Mouse (Mus musculus): ENCODE data around the gene Map3k14.

Gene Map3k14

GRCm38 (mm10) chr11:103215355-103215754, 51.9 kb downstream of the Map3k14 start:
- DNase-seq (ENCODE audit: low spot score in 2 of 2) = no peak

GRCm38 (mm10) chr11:103213712-103214111, 53.6 kb downstream of the Map3k14 start:
- no peak for DNase-seq (ENCODE audit: low spot score in 2 of 2)

- no peak for DNase-seq (ENCODE audit: low spot score in 2 of 2)
These were observed 57.0 kb downstream of the Map3k14 start for GRCm38 (mm10) chr11:103210291-103210690.

- DNase-seq (ENCODE audit: low spot score in 2 of 2) = no peak
These were observed 58.8 kb downstream of the Map3k14 start, which contains the start of gene 1700023F06Rik for GRCm38 (mm10) chr11:103208458-103208857. TSS of gene 1700023F06Rik (minus strand) at chr11:103208558.

- no peak for DNase-seq (ENCODE audit: low spot score in 2 of 2)
These were observed 61.1 kb downstream of the Map3k14 start for GRCm38 (mm10) chr11:103206203-103206602.

- no peak for DNase-seq (ENCODE audit: low spot score in 2 of 2)
These were observed 64.9 kb downstream of the Map3k14 start for GRCm38 (mm10) chr11:103202376-103202775.

GRCm38 (mm10) chr11:103201664-103202063, 65.6 kb downstream of the Map3k14 start:
- DNase-seq (ENCODE audit: low spot score in 2 of 2) = no peak

- no peak for DNase-seq (ENCODE audit: low spot score in 2 of 2)
These were observed 68.1 kb downstream of the Map3k14 start for GRCm38 (mm10) chr11:103198911-103199803.

- DNase-seq (ENCODE audit: low spot score in 2 of 2) = no peak
These were observed 68.9 kb downstream of the Map3k14 start for GRCm38 (mm10) chr11:103198339-103198738.

GRCm38 (mm10) chr11:103197340-103197739, 69.9 kb downstream of the Map3k14 start:
- no peak for DNase-seq (ENCODE audit: low spot score in 2 of 2)

GRCm38 (mm10) chr11:103195656-103196055, 71.6 kb downstream of the Map3k14 start:
- DNase-seq (ENCODE audit: low spot score in 2 of 2) = no peak

GRCm38 (mm10) chr11:103195236-103195635, 72.0 kb downstream of the Map3k14 start:
- DNase-seq (ENCODE audit: low spot score in 2 of 2) = no peak

- DNase-seq (ENCODE audit: low spot score in 2 of 2) = no peak
These were observed 73.5 kb downstream of the Map3k14 start for GRCm38 (mm10) chr11:103193825-103194168.

GRCm38 (mm10) chr11:103192956-103193824, 74.1 kb downstream of the Map3k14 start:
- no peak for DNase-seq (ENCODE audit: low spot score in 2 of 2)

GRCm38 (mm10) chr11:103192230-103192955, 74.9 kb downstream of the Map3k14 start:
- DNase-seq (ENCODE audit: low spot score in 2 of 2) = no peak

GRCm38 (mm10) chr11:103184891-103185290, 82.4 kb downstream of the Map3k14 start:
- no peak for DNase-seq (ENCODE audit: low spot score in 2 of 2)

- peak in 1 of 2 experiments; percentile 12 for DNase-seq (ENCODE audit: low spot score in 2 of 2)
These were observed 85.4 kb downstream of the Map3k14 start for GRCm38 (mm10) chr11:103181911-103182310.

GRCm38 (mm10) chr11:103181349-103181748, 85.9 kb downstream of the Map3k14 start:
- DNase-seq (ENCODE audit: low spot score in 2 of 2) = no peak

GRCm38 (mm10) chr11:103180426-103180825, 86.8 kb downstream of the Map3k14 start:
- no peak for DNase-seq (ENCODE audit: low spot score in 2 of 2)

GRCm38 (mm10) chr11:103178748-103179147, 88.5 kb downstream of the Map3k14 start:
- peak in 1 of 2 experiments; percentile 11 for DNase-seq (ENCODE audit: low spot score in 2 of 2)

GRCm38 (mm10) chr11:103177815-103178485, 89.3 kb downstream of the Map3k14 start:
- peak; percentile 56 to 75 for DNase-seq (ENCODE audit: low spot score in 2 of 2)

All from spleen, postnatal 4 days (tissue).